Comparison of ENCODE assay signal across 8 mouse cellular contexts in the genomic region with DNA sequence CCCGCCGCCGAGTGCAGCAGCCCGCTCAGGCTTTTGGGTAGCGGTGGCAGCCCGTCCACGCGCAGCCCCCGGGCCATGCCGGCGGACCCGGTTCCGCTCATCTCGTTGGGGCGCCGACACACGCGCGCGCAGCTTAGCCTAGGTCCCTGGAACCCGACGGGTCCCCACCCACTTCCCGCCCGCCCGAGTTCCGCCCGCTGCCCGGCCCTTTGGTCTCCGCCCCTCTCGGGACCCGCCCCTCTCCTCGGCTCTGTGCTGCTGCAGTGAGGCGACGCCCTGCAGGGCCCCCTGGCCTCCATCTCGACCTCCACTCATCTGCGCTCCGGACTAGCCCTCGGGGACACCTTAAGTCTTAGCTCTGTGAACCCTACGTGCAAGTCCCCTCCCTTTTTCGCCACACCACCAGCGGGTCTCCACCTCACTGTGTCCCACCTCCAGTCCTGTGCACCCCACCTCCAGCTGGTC. TPM values are rescaled to one million over a fixed set of nuclear protein-coding genes. Genes with fewer than 3 reads are reported as not detected.
A peak's percentile ranks its signal among the peaks of the same experiment; 100 is the strongest.
DNase-seq lines count a peak whose midpoint lies in the region; ATAC-seq lines count a peak whose summit lies in the region.

Gene Fam89a (minus strand): TSS at position 124 of the 465 bp plus-strand sequence.

- H3K27ac ChIP-seq in forebrain, embryonic 10.5 days, result peak within 1 kb of the TSS; percentile 63; the same call in 1 of the 2 replicates
- peak within 1 kb of the TSS; percentile 77 for H3K27ac ChIP-seq in limb, embryonic 10.5 days
- no peak within 1 kb of the TSS; the same call in 1 of the 2 replicates for H3K27ac ChIP-seq in midbrain, embryonic 10.5 days (replicated peaks)
- no peak within 1 kb of the TSS for H3K27ac ChIP-seq in stomach, embryonic 14.5 days (ENCODE audit: low read length)

- H3K27me3 ChIP-seq in forebrain, embryonic 10.5 days (ENCODE audit: poor library complexity, severe bottlenecking), result peaks cover 72% of the 10 kb centered on the region
- H3K27me3 ChIP-seq in limb, embryonic 10.5 days (ENCODE audit: low read depth, poor library complexity, severe bottlenecking), result peaks cover 65% of the 10 kb centered on the region
- H3K27me3 ChIP-seq in midbrain, embryonic 10.5 days (ENCODE audit: low read depth, poor library complexity, severe bottlenecking), result peaks cover 73% of the 10 kb centered on the region
- H3K27me3 ChIP-seq in stomach, embryonic 14.5 days (ENCODE audit: control insufficient read depth, insufficient read depth, low read length), result 0 out of 2 replicates have a peak, but pooled peaks cover 3% of the 10 kb centered on the region

- no peaks in the 10 kb centered on the region for H3K9me3 ChIP-seq in forebrain, embryonic 10.5 days
- H3K9me3 ChIP-seq in limb, embryonic 10.5 days (replicated peaks), result no peaks in the 10 kb centered on the region
- no peaks in the 10 kb centered on the region for H3K9me3 ChIP-seq in midbrain, embryonic 10.5 days (replicated peaks)
- no peaks in the 10 kb centered on the region for H3K9me3 ChIP-seq in stomach, embryonic 14.5 days (ENCODE audit: control insufficient read depth, low read depth, low read length)

- H3K9ac ChIP-seq in stomach, embryonic 14.5 days (replicated peaks; ENCODE audit: low read depth, low read length), result peak within 1 kb of the TSS; percentile 28; the same call in 1 of the 2 replicates

- H3K36me3 ChIP-seq in forebrain, embryonic 10.5 days (replicated peaks), result no peaks in the 10 kb centered on the region
- no peaks in the 10 kb centered on the region for H3K36me3 ChIP-seq in limb, embryonic 10.5 days
- no peaks in the 10 kb centered on the region for H3K36me3 ChIP-seq in midbrain, embryonic 10.5 days
- H3K36me3 ChIP-seq in stomach, embryonic 14.5 days (ENCODE audit: control insufficient read depth, insufficient read depth, low read length), result no peaks in the 10 kb centered on the region

- peak within 1 kb of the TSS; percentile 96 for H3K4me2 ChIP-seq in stomach, embryonic 14.5 days (replicated peaks; ENCODE audit: low read depth, low read length)

- intact Hi-C loops in heart, postnatal 25 days (cut with DNase I), result no loop called here

- peak; percentile 86 for DNase-seq in A20 (ENCODE audit: low read depth, low spot score)
- DNase-seq in ZHBTc4 (ENCODE audit: low read depth, low spot score), result peak; percentile 85
- peak; percentile 38 for DNase-seq in forebrain, embryonic 10.5 days (ENCODE audit: extremely low spot score, low spot score)
- DNase-seq in heart, postnatal 25 days (ENCODE audit: low spot score), result peak; percentile 10
- peak; percentile 82 for DNase-seq in limb, embryonic 10.5 days (ENCODE audit: low spot score)
- peak; percentile 69 for DNase-seq in midbrain, embryonic 10.5 days (ENCODE audit: low spot score)
- DNase-seq in cerebellum, adult 11 months, result no peak

- peak within 1 kb of the TSS; percentile 65 for H3K4me3 ChIP-seq in forebrain, embryonic 10.5 days
- peak within 1 kb of the TSS; percentile 75 for H3K4me3 ChIP-seq in limb, embryonic 10.5 days
- H3K4me3 ChIP-seq in midbrain, embryonic 10.5 days, result peak within 1 kb of the TSS; percentile 65
- peak within 1 kb of the TSS; percentile 56 for H3K4me3 ChIP-seq in stomach, embryonic 14.5 days (ENCODE audit: low read depth, low read length)

- H3K4me1 ChIP-seq in forebrain, embryonic 10.5 days, result peaks cover 33% of the 10 kb centered on the region
- peaks cover 23% of the 10 kb centered on the region for H3K4me1 ChIP-seq in limb, embryonic 10.5 days
- H3K4me1 ChIP-seq in midbrain, embryonic 10.5 days, result peaks cover 33% of the 10 kb centered on the region
- peaks cover 13% of the 10 kb centered on the region; the same call in 1 of the 2 replicates for H3K4me1 ChIP-seq in stomach, embryonic 14.5 days (ENCODE audit: control insufficient read depth, insufficient read depth, low read length)

- under 1% methylated on average over 41 of the region's 41 CpGs for WGBS in forebrain, embryonic 10.5 days
- WGBS in limb, embryonic 10.5 days, result under 1% methylated on average over 39 of the region's 41 CpGs
- 0% methylated on average over 40 of the region's 41 CpGs for WGBS in midbrain, embryonic 10.5 days
- WGBS in stomach, embryonic 14.5 days, result under 1% methylated on average over 30 of the region's 41 CpGs

- ATAC-seq in stomach, embryonic 14.5 days (ENCODE audit: insufficient number of reproducible peaks, insufficient read depth, low FRiP score, low read depth), result peak; percentile 82

RNA-seq across cellular contexts. Expression of gene Fam89a, which starts in this region (rescaled TPM):
- polyA plus RNA-seq in forebrain, embryonic 10.5 days (2016; fragmentation: Nextera tagmentation; extraction: Ambion mirVana), result 1.8 and 2.3 TPM in 2 replicates
- total RNA-seq in heart, postnatal 25 days (2021), result 1 to 10 TPM in 1 of 2 experiments, under 1 TPM in 1; 0.78 to 1.2 TPM
- polyA plus RNA-seq in limb, embryonic 10.5 days (2016; fragmentation: Nextera tagmentation; extraction: Ambion mirVana), result 5.1 and 7.0 TPM in 2 replicates
- 1.7 and 2.0 TPM in 2 replicates for polyA plus RNA-seq in midbrain, embryonic 10.5 days (2016; fragmentation: Nextera tagmentation; extraction: Ambion mirVana)
- 6.1 and 6.4 TPM in 2 replicates for polyA plus RNA-seq in stomach, embryonic 14.5 days (2014; fragmentation: Nextera tagmentation; extraction: Ambion mirVana)

Comparison
In these comparisons a context has a peak if more than half of its experiments do, and no peak if none do; other contexts are left out.
1. H3K27ac ChIP-seq: peak in forebrain, embryonic 10.5 days (single experiment) and limb, embryonic 10.5 days (single experiment); none in midbrain, embryonic 10.5 days (single experiment) and stomach, embryonic 14.5 days (single experiment).
2. Peak in every context shown above with its lines, with median percentiles within 50 percentile points of each other: H3K4me3 ChIP-seq.